Mouse (Mus musculus): ENCODE data around the gene Hectd1. TPM values are rescaled to one million over a fixed set of nuclear protein-coding genes. Genes with fewer than 3 reads are reported as not detected.

Hectd1 gene
- total and polyA plus RNA-seq, 3 experiments = 35.0 to 273 (median 249) TPM

- Histone ChIP-seq H3K4me1 (ENCODE audit: insufficient read depth, low read depth, low read length) (peaks cover 65% of the 10 kb centered on the region), H3K27me3 (ENCODE audit: insufficient read depth, low read length) (no peaks in the 10 kb centered on the region), H3K9me3 (replicated peaks) (no peaks in the 10 kb centered on the region), H3K36me3 (replicated peaks) (peaks cover 80% of the 10 kb centered on the region), H3K4me3 (ENCODE audit: low read depth, low read length) (no peak overlapping the region)
- DNase-seq (ENCODE audit: low spot score) (no peak), ATAC-seq (ENCODE audit: extremely low read depth, insufficient number of reproducible peaks, low FRiP score, poor library complexity, severe bottlenecking) (no peak)
- TF ChIP-seq CTCF (IDR thresholded peaks at IDR 0.05; ENCODE audit: low read depth, low read length) (no peak), TAL1 (conservative IDR thresholded peaks at IDR 0.05; ENCODE audit: low read depth, low read length) (no peak), POLR2AphosphoS5 (IDR thresholded peaks at IDR 0.05; ENCODE audit: insufficient replicate concordance, low read depth, low read length) (no peak), GATA2 (IDR thresholded peaks at IDR 0.05; ENCODE audit: borderline replicate concordance, low read depth, low read length) (no peak), GATA1 (IDR thresholded peaks at IDR 0.05; ENCODE audit: borderline replicate concordance, low read length) (no peak)
These were observed 9.3 kb downstream of the Hectd1 start for GRCm38 (mm10) chr12:51819951-51820498.

GRCm38 (mm10) chr12:51817815-51818613 is 11.3 kb downstream of the Hectd1 start:
- Histone ChIP-seq H3K4me3 (ENCODE audit: low read depth, low read length) (no peak overlapping the region), H3K36me3 (replicated peaks) (peaks cover 81% of the 10 kb centered on the region), H3K4me1 (ENCODE audit: insufficient read depth, low read depth, low read length) (peaks cover 62% of the 10 kb centered on the region), H3K9me3 (replicated peaks) (no peaks in the 10 kb centered on the region), H3K27me3 (ENCODE audit: insufficient read depth, low read length) (no peaks in the 10 kb centered on the region)
- DNase-seq (ENCODE audit: low spot score) = no peak
- TF ChIP-seq GATA2 (IDR thresholded peaks at IDR 0.05; ENCODE audit: borderline replicate concordance, low read depth, low read length) (no peak), TAL1 (conservative IDR thresholded peaks at IDR 0.05; ENCODE audit: low read depth, low read length) (no peak), CTCF (IDR thresholded peaks at IDR 0.05; ENCODE audit: low read depth, low read length) (no peak), POLR2AphosphoS5 (IDR thresholded peaks at IDR 0.05; ENCODE audit: insufficient replicate concordance, low read depth, low read length) (no peak), GATA1 (IDR thresholded peaks at IDR 0.05; ENCODE audit: borderline replicate concordance, low read length) (no peak)
- no peak for ATAC-seq (ENCODE audit: extremely low read depth, insufficient number of reproducible peaks, low FRiP score, poor library complexity, severe bottlenecking)

GRCm38 (mm10) chr12:51811388-51812140 is 17.8 kb downstream of the Hectd1 start:
- TF ChIP-seq TAL1 (conservative IDR thresholded peaks at IDR 0.05; ENCODE audit: low read depth, low read length) (no peak), GATA2 (IDR thresholded peaks at IDR 0.05; ENCODE audit: borderline replicate concordance, low read depth, low read length) (no peak)
- Histone ChIP-seq H3K4me1 (ENCODE audit: insufficient read depth, low read depth, low read length) (peaks cover 55% of the 10 kb centered on the region), H3K36me3 (replicated peaks) (peaks cover 83% of the 10 kb centered on the region), H3K9me3 (replicated peaks) (no peaks in the 10 kb centered on the region), H3K4me3 (ENCODE audit: low read depth, low read length) (no peak overlapping the region), H3K27me3 (ENCODE audit: insufficient read depth, low read length) (no peaks in the 10 kb centered on the region)
- DNase-seq (ENCODE audit: low spot score) (no peak), ATAC-seq (ENCODE audit: extremely low read depth, insufficient number of reproducible peaks, low FRiP score, poor library complexity, severe bottlenecking) (no peak)

- Histone ChIP-seq H3K4me3 (ENCODE audit: low read depth, low read length) (no peak overlapping the region), H3K4me1 (ENCODE audit: insufficient read depth, low read depth, low read length) (peaks cover 56% of the 10 kb centered on the region), H3K9me3 (replicated peaks) (no peaks in the 10 kb centered on the region), H3K27me3 (ENCODE audit: insufficient read depth, low read length) (no peaks in the 10 kb centered on the region), H3K36me3 (replicated peaks) (peaks cover 84% of the 10 kb centered on the region)
- TF ChIP-seq GATA1 (IDR thresholded peaks at IDR 0.05; ENCODE audit: borderline replicate concordance, low read length) (no peak), POLR2AphosphoS5 (IDR thresholded peaks at IDR 0.05; ENCODE audit: insufficient replicate concordance, low read depth, low read length) (no peak), CTCF (IDR thresholded peaks at IDR 0.05; ENCODE audit: low read depth, low read length) (no peak), TAL1 (conservative IDR thresholded peaks at IDR 0.05; ENCODE audit: low read depth, low read length) (no peak), GATA2 (IDR thresholded peaks at IDR 0.05; ENCODE audit: borderline replicate concordance, low read depth, low read length) (no peak)
- ATAC-seq (ENCODE audit: extremely low read depth, insufficient number of reproducible peaks, low FRiP score, poor library complexity, severe bottlenecking) (no peak), DNase-seq (ENCODE audit: low spot score) (no peak)
These were observed 18.8 kb downstream of the Hectd1 start for GRCm38 (mm10) chr12:51810564-51810963.

- no peak for TF ChIP-seq GATA2 (IDR thresholded peaks at IDR 0.05; ENCODE audit: borderline replicate concordance, low read depth, low read length)
- TF ChIP-seq TAL1 (conservative IDR thresholded peaks at IDR 0.05; ENCODE audit: low read depth, low read length) = no peak
- TF ChIP-seq CTCF (IDR thresholded peaks at IDR 0.05; ENCODE audit: low read depth, low read length) = peak; percentile 87
- no peak for TF ChIP-seq GATA1 (IDR thresholded peaks at IDR 0.05; ENCODE audit: borderline replicate concordance, low read length)
- TF ChIP-seq POLR2AphosphoS5 (IDR thresholded peaks at IDR 0.05; ENCODE audit: insufficient replicate concordance, low read depth, low read length) = no peak
- H3K4me3 ChIP-seq (ENCODE audit: low read depth, low read length) = no peak overlapping the region
- peak; percentile 42; the same call in 1 of the 2 replicates for ATAC-seq (ENCODE audit: extremely low read depth, insufficient number of reproducible peaks, low FRiP score, poor library complexity, severe bottlenecking)
- H3K27me3 ChIP-seq (ENCODE audit: insufficient read depth, low read length) = no peaks in the 10 kb centered on the region
- DNase-seq (ENCODE audit: low spot score) = no peak
- no peaks in the 10 kb centered on the region for H3K9me3 ChIP-seq (replicated peaks)
- H3K4me1 ChIP-seq (ENCODE audit: insufficient read depth, low read depth, low read length) = peaks cover 12% of the 10 kb centered on the region; the same call in 1 of the 2 replicates
- H3K36me3 ChIP-seq (replicated peaks) = peaks cover 94% of the 10 kb centered on the region
These were observed 44.5 kb downstream of the Hectd1 start for GRCm38 (mm10) chr12:51784842-51785241.

GRCm38 (mm10) chr12:51768702-51769101 is 60.6 kb downstream of the Hectd1 start:
- DNase-seq (ENCODE audit: low spot score) = no peak
- TF ChIP-seq GATA1 (IDR thresholded peaks at IDR 0.05; ENCODE audit: borderline replicate concordance, low read length) (no peak), TAL1 (conservative IDR thresholded peaks at IDR 0.05; ENCODE audit: low read depth, low read length) (no peak), POLR2AphosphoS5 (IDR thresholded peaks at IDR 0.05; ENCODE audit: insufficient replicate concordance, low read depth, low read length) (no peak), CTCF (IDR thresholded peaks at IDR 0.05; ENCODE audit: low read depth, low read length) (no peak), GATA2 (IDR thresholded peaks at IDR 0.05; ENCODE audit: borderline replicate concordance, low read depth, low read length) (no peak)
- peaks cover 5% of the 10 kb centered on the region for H3K4me1 ChIP-seq (ENCODE audit: insufficient read depth, low read depth, low read length)
- no peaks in the 10 kb centered on the region for H3K9me3 ChIP-seq (replicated peaks)
- no peak overlapping the region for H3K4me3 ChIP-seq (ENCODE audit: low read depth, low read length)
- no peak for ATAC-seq (ENCODE audit: extremely low read depth, insufficient number of reproducible peaks, low FRiP score, poor library complexity, severe bottlenecking)
- H3K27me3 ChIP-seq (ENCODE audit: insufficient read depth, low read length) = no peaks in the 10 kb centered on the region
- H3K36me3 ChIP-seq (replicated peaks) = peaks cover 87% of the 10 kb centered on the region

Data from G1E (cell line).